Mouse (Mus musculus) lung, embryonic 16.5 days (tissue): ENCODE results near the gene Slamf9. TPM values are rescaled to one million over a fixed set of nuclear protein-coding genes. Genes with fewer than 3 reads are reported as not detected.

Experiments used
- ATAC-seq: fragments of 200-750 bp; cut with Nextera tagmentation; 2 replicates; pipeline ENCODE4 v1.8.0; 2017; ENCODE audit warnings: low read depth, mild to moderate bottlenecking, moderate library complexity
- H3K27ac ChIP-seq: fragments of 300-500 bp; sonication (generic); 2 replicates; pipeline ENCODE4 v1.5.1; 2014; ENCODE audit warnings: mild to moderate bottlenecking, control low read depth, low read length
- H3K27me3 ChIP-seq: fragments of 300-500 bp; sonication (generic); 2 replicates; pipeline ENCODE4 v1.6.1; 2014; ENCODE audit warnings: low read depth, low read length, mixed read lengths; ENCODE audit not compliant: control insufficient read depth, insufficient read depth
- H3K36me3 ChIP-seq: fragments of 300-500 bp; sonication (generic); 2 replicates; pipeline ENCODE4 v1.6.1; 2014; ENCODE audit warnings: low read length; ENCODE audit not compliant: control insufficient read depth, insufficient read depth
- H3K4me1 ChIP-seq: fragments of 300-500 bp; sonication (generic); replicated peaks from 2 replicates; pipeline ENCODE4 v1.6.1; 2014; ENCODE audit warnings: low read length, mixed read lengths; ENCODE audit not compliant: control insufficient read depth, insufficient read depth
- H3K4me2 ChIP-seq: fragments of 300-500 bp; sonication (generic); 2 replicates; pipeline ENCODE4 v1.6.1; 2014; ENCODE audit warnings: low read depth, low read length, control low read depth
- H3K4me3 ChIP-seq: fragments of 300-500 bp; sonication (generic); 2 replicates; pipeline ENCODE4 v1.5.1; 2014; ENCODE audit warnings: mild to moderate bottlenecking, low read length, control low read depth
- H3K9ac ChIP-seq: fragments of 300-500 bp; sonication (generic); 2 replicates; pipeline ENCODE4 v1.6.1; 2014; ENCODE audit warnings: low read length, control low read depth
- H3K9me3 ChIP-seq: fragments of 300-500 bp; sonication (generic); 2 replicates; pipeline ENCODE4 v1.6.1; 2016; ENCODE audit warnings: low read length; ENCODE audit not compliant: control insufficient read depth
- WGBS: fragments of 180-500 bp; shearing (Covaris S2); extraction: QIAGEN DNeasy Blood & Tissue Kit; methylation state at CpG from one replicate; pipeline ENCODE4 v1.1.7; 2014; 5-methylcytosine and 5-hydroxymethylcytosine counted together
- polyA plus RNA-seq: library from polyadenylated mRNA; unstranded; fragments of >200 nt; fragmentation: Nextera tagmentation; extraction: Ambion mirVana; gene quantifications from 2 replicates; pipeline ENCODE4 v1.2.1, GENCODE M21; 2015

Slamf9 gene
- polyA plus RNA-seq, 1 experiment from 2014 or later: 0.57 TPM

- Histone ChIP-seq H3K4me3 (no peak overlapping the region), H3K36me3 (no peaks in the 10 kb centered on the region), H3K27ac (no peak overlapping the region), H3K9me3 (no peaks in the 10 kb centered on the region), H3K27me3 (no peaks in the 10 kb centered on the region), H3K9ac (no peak overlapping the region), H3K4me1 (no peaks in the 10 kb centered on the region), H3K4me2 (no peak overlapping the region)
- peak; percentile 47 for ATAC-seq
- 57% methylated on average over 7 of the region's 7 CpGs for WGBS
Measured at GRCm38 (mm10) chr1:172456001-172456677, 19.0 kb upstream of the Slamf9 start.

GRCm38 (mm10) chr1:172457196-172457595 is 18.0 kb upstream of the Slamf9 start:
- Histone ChIP-seq H3K9me3 (no peaks in the 10 kb centered on the region), H3K36me3 (no peaks in the 10 kb centered on the region), H3K4me2 (no peak overlapping the region), H3K27me3 (no peaks in the 10 kb centered on the region), H3K4me1 (no peaks in the 10 kb centered on the region), H3K4me3 (no peak overlapping the region), H3K9ac (no peak overlapping the region), H3K27ac (no peak overlapping the region)
- no peak for ATAC-seq
- 69% methylated on average over 3 of the region's 3 CpGs for WGBS

GRCm38 (mm10) chr1:172458041-172458440 is 17.1 kb upstream of the Slamf9 start:
- H3K4me3 ChIP-seq: no peak overlapping the region
- no peak overlapping the region for H3K27ac ChIP-seq
- WGBS: 76% methylated on average over 3 of the region's 3 CpGs
- H3K4me1 ChIP-seq: no peaks in the 10 kb centered on the region
- H3K36me3 ChIP-seq: no peaks in the 10 kb centered on the region
- H3K27me3 ChIP-seq: no peaks in the 10 kb centered on the region
- no peak overlapping the region for H3K4me2 ChIP-seq
- H3K9ac ChIP-seq: no peak overlapping the region
- no peaks in the 10 kb centered on the region for H3K9me3 ChIP-seq
- no peak for ATAC-seq

- H3K9ac ChIP-seq: no peak overlapping the region
- H3K9me3 ChIP-seq: no peaks in the 10 kb centered on the region
- no peak overlapping the region for H3K4me3 ChIP-seq
- no peaks in the 10 kb centered on the region for H3K36me3 ChIP-seq
- H3K27ac ChIP-seq: no peak overlapping the region
- ATAC-seq: no peak
- WGBS: 50% methylated on average over 2 of the region's 2 CpGs
- H3K4me2 ChIP-seq: no peak overlapping the region
- no peaks in the 10 kb centered on the region for H3K27me3 ChIP-seq
- H3K4me1 ChIP-seq: no peaks in the 10 kb centered on the region
Measured at GRCm38 (mm10) chr1:172461602-172462001, 13.6 kb upstream of the Slamf9 start.

GRCm38 (mm10) chr1:172462534-172462933 is 12.6 kb upstream of the Slamf9 start:
- no peaks in the 10 kb centered on the region for H3K36me3 ChIP-seq
- peak; percentile 62; the same call in 1 of the 2 replicates for ATAC-seq
- no peaks in the 10 kb centered on the region for H3K9me3 ChIP-seq
- H3K4me3 ChIP-seq: no peak overlapping the region
- H3K9ac ChIP-seq: no peak overlapping the region
- WGBS: 52% methylated on average over 3 of the region's 3 CpGs
- no peak overlapping the region for H3K27ac ChIP-seq
- no peaks in the 10 kb centered on the region for H3K27me3 ChIP-seq
- H3K4me2 ChIP-seq: no peak overlapping the region
- no peaks in the 10 kb centered on the region for H3K4me1 ChIP-seq

- no peak overlapping the region for H3K4me2 ChIP-seq
- no peak overlapping the region for H3K4me3 ChIP-seq
- no peaks in the 10 kb centered on the region for H3K4me1 ChIP-seq
- ATAC-seq: no peak
- H3K27ac ChIP-seq: no peak overlapping the region
- no peaks in the 10 kb centered on the region for H3K27me3 ChIP-seq
- no peak overlapping the region for H3K9ac ChIP-seq
- no peaks in the 10 kb centered on the region for H3K9me3 ChIP-seq
- H3K36me3 ChIP-seq: no peaks in the 10 kb centered on the region
- WGBS: 65% methylated on average over 16 of the region's 16 CpGs
Measured at GRCm38 (mm10) chr1:172463387-172464333, 11.5 kb upstream of the Slamf9 start.

GRCm38 (mm10) chr1:172468301-172468877 is 6.8 kb upstream of the Slamf9 start:
- no peak overlapping the region for H3K27ac ChIP-seq
- ATAC-seq: no peak
- H3K27me3 ChIP-seq: no peaks in the 10 kb centered on the region
- WGBS: 81% methylated on average over 11 of the region's 11 CpGs
- no peaks in the 10 kb centered on the region for H3K9me3 ChIP-seq
- no peak overlapping the region for H3K9ac ChIP-seq
- H3K4me2 ChIP-seq: no peak overlapping the region
- H3K36me3 ChIP-seq: no peaks in the 10 kb centered on the region
- no peak overlapping the region for H3K4me3 ChIP-seq
- peaks cover 7% of the 10 kb centered on the region for H3K4me1 ChIP-seq

- Histone ChIP-seq H3K36me3 (no peaks in the 10 kb centered on the region), H3K27me3 (no peaks in the 10 kb centered on the region), H3K4me3 (no peak overlapping the region), H3K27ac (no peak overlapping the region), H3K4me1 (peaks cover 7% of the 10 kb centered on the region), H3K4me2 (no peak overlapping the region), H3K9me3 (no peaks in the 10 kb centered on the region), H3K9ac (no peak overlapping the region)
- WGBS: 36% methylated on average over 5 of the region's 5 CpGs
- ATAC-seq: peak; percentile 62
Measured at GRCm38 (mm10) chr1:172469373-172469772, 5.8 kb upstream of the Slamf9 start.

GRCm38 (mm10) chr1:172469810-172470448 is 5.2 kb upstream of the Slamf9 start:
- H3K4me3 ChIP-seq: no peak overlapping the region
- peaks cover 8% of the 10 kb centered on the region for H3K4me1 ChIP-seq
- no peak overlapping the region for H3K4me2 ChIP-seq
- no peak overlapping the region for H3K9ac ChIP-seq
- WGBS: 23% methylated on average over 8 of the region's 8 CpGs
- no peaks in the 10 kb centered on the region for H3K9me3 ChIP-seq
- no peaks in the 10 kb centered on the region for H3K36me3 ChIP-seq
- peak; percentile 66 for ATAC-seq
- no peaks in the 10 kb centered on the region for H3K27me3 ChIP-seq
- no peak overlapping the region for H3K27ac ChIP-seq
